ENCODE assay signal across 10 mouse cellular contexts in genomic region chr10:70359421-70359820, GRCm38 (mm10).
"Had no signal": no experiment of that assay in that cellular context is flagged by ENCODE, and none has a peak within 500 bp of the region (broad histone marks: within the 10 kb centered on the region; RNA-seq: fewer than 3 reads in every experiment).

No protein-coding gene starts in this region.

- H3K4me1 ChIP-seq: limb, embryonic 10.5 days; liver, embryonic 15.5 days; midbrain, embryonic 13.5 days had no signal

- ATAC-seq: lung, postnatal 0 days; midbrain, embryonic 13.5 days had no signal

- H3K27me3 ChIP-seq: liver, embryonic 15.5 days; midbrain, embryonic 13.5 days had no signal

- DNase-seq: lung, adult 2 months; lung, postnatal 36 days; right cerebral cortex, adult 18-20 months; right cerebral cortex, postnatal 25 days; thymus, postnatal 36 days had no signal

- H3K4me2 ChIP-seq: liver, embryonic 11.5 days; liver, embryonic 15.5 days; midbrain, embryonic 13.5 days had no signal

- H3K9me3 ChIP-seq: limb, embryonic 10.5 days; liver, embryonic 15.5 days; midbrain, embryonic 13.5 days had no signal

- H3K36me3 ChIP-seq: limb, embryonic 10.5 days; liver, embryonic 15.5 days; midbrain, embryonic 13.5 days had no signal

- H3K27ac ChIP-seq: limb, embryonic 10.5 days; liver, embryonic 15.5 days; midbrain, embryonic 13.5 days had no signal

- H3K4me3 ChIP-seq: limb, embryonic 10.5 days; liver, embryonic 15.5 days; midbrain, embryonic 13.5 days had no signal

- H3K9ac ChIP-seq: liver, embryonic 15.5 days; midbrain, embryonic 13.5 days had no signal
